Mouse (Mus musculus) limb, embryonic 10.5 days (tissue): ENCODE measurements around the gene Gria1. TPM values are rescaled to one million over a fixed set of nuclear protein-coding genes. Genes with fewer than 3 reads are reported as not detected.

Experiments used
- DNase-seq: peaks from one replicate; pipeline ENCODE4 v3.0.0-alpha.2; 2017; ENCODE audit warnings: low spot score
- H3K27ac ChIP-seq: fragments of 300-500 bp; sonication (generic); 2 replicates; pipeline ENCODE4 v1.5.1; 2016; ENCODE audit warnings: mild to moderate bottlenecking
- H3K27me3 ChIP-seq: fragments of 300-500 bp; sonication (generic); 2 replicates; pipeline ENCODE4 v1.6.1; 2016; ENCODE audit warnings: low read depth, mild to moderate bottlenecking; ENCODE audit not compliant: poor library complexity, severe bottlenecking
- H3K36me3 ChIP-seq: fragments of 300-500 bp; sonication (generic); 2 replicates; pipeline ENCODE4 v1.6.1; 2016; ENCODE audit warnings: mild to moderate bottlenecking, moderate library complexity
- H3K4me1 ChIP-seq: fragments of 300-500 bp; sonication (generic); 2 replicates; pipeline ENCODE4 v1.6.1; 2016
- H3K4me3 ChIP-seq: fragments of 300-500 bp; sonication (generic); 2 replicates; pipeline ENCODE4 v1.5.1; 2016; ENCODE audit warnings: mild to moderate bottlenecking, moderate library complexity
- H3K9me3 ChIP-seq: fragments of 300-500 bp; sonication (generic); replicated peaks from 2 replicates; pipeline ENCODE4 v1.6.1; 2016; ENCODE audit warnings: mild to moderate bottlenecking
- WGBS: fragments of 180-500 bp; shearing (Covaris S2); methylation state at CpG from one replicate; pipeline ENCODE4 v1.1.7; 2016; 5-methylcytosine and 5-hydroxymethylcytosine counted together
- polyA plus RNA-seq: library from polyadenylated mRNA; unstranded; fragments of >200 nt; fragmentation: Nextera tagmentation; extraction: Ambion mirVana; gene quantifications from 2 replicates; pipeline ENCODE4 v1.2.1, GENCODE M21; 2016

The Gria1 gene
- 0.23 and 0.48 TPM in 2 replicates for polyA plus RNA-seq

DNA sequence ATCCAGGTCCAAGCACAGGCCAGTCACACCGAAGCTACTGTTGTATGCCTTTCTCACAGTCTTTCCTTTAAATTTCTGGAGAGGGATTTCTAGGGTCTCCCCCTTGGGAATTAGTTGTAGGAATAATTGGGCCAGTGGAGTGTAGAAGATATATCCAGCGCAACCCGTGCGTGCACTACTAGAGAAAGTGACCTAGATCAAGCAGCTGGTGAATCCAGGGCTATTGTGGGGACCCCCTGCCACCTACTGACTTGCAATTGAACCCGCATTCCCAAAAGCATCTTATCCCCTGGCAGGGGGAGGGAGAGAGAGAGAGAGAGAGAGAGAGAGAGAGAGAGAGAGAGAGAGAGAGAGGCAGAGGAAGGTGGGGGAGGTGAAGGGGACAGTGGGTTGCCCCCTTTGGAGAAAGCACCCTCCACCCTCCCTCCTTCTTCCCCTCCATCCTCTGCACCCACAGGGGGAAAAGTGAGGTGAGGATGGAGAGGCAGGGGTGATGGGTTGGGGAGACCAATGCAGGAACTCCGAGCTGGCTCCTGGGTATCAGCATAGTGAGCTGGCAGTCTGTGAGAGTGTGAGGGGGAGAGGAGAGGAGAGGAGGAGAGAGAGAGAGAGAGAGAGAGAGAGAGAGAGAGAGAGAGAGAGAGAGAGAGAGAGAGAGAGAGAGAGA, at the start of gene Gria1:
Gene Gria1, plus strand, starts transcription at position 364 of the 667 bp plus-strand sequence.
- Histone ChIP-seq H3K27ac (no peak within 1 kb of the TSS), H3K36me3 (no peaks in the 10 kb centered on the region), H3K9me3 (no peaks in the 10 kb centered on the region), H3K4me1 (peaks cover 27% of the 10 kb centered on the region), H3K4me3 (peak within 1 kb of the TSS; percentile 29), H3K27me3 (peaks cover 45% of the 10 kb centered on the region)
- 38% methylated on average over 6 of the region's 6 CpGs for WGBS
- DNase-seq = no peak

DNA sequence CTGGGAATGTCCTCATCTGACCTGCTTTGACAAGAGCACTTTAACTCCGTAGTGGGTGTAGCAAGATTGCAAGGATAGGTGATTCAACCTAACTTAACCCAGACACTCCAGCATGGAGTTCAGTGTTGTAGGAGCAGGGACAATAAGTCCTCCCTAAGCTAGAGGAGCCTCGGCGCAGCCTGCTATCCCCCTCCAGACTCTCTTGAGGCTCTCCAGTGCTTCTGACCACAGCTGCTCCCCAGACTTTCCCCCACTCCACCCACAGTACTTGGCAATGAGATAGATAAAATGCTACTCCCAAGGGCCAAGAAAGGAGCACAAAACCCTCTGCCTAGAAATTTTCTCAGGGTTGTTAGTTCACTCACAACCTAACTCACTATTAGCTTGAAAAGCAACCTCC, 49.4 kb upstream of the Gria1 start:
- Histone ChIP-seq H3K36me3 (no peaks in the 10 kb centered on the region), H3K27me3 (no peaks in the 10 kb centered on the region), H3K4me1 (no peaks in the 10 kb centered on the region), H3K9me3 (no peaks in the 10 kb centered on the region), H3K27ac (no peak overlapping the region), H3K4me3 (no peak overlapping the region)
- DNase-seq = no peak
- 93% methylated on average over 3 of the region's 3 CpGs for WGBS

DNA sequence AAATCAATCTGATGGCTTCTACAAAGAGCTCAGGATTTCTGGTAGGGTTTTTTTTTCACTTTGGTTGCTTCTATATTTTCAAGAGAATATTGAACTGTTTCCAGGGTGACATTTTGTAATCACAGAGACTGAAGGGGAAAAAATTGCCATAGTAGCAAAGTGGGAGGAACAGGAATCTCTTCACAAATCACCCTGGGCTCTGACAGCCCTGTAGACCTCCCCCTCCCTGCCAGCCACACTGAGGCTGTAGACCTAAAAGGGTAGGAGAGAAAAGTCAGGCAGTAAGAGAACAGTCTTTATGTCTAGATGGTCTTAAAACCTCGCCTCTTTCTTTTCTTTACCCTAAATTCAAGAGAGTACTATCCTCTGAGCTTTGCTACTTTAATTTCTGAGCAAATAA, 38.4 kb upstream of the Gria1 start:
- no peaks in the 10 kb centered on the region for H3K4me1 ChIP-seq
- H3K4me3 ChIP-seq = no peak overlapping the region
- 84% methylated on average over 1 of the region's 1 CpGs for WGBS
- no peaks in the 10 kb centered on the region for H3K9me3 ChIP-seq
- no peaks in the 10 kb centered on the region for H3K27me3 ChIP-seq
- no peak for DNase-seq
- no peaks in the 10 kb centered on the region for H3K36me3 ChIP-seq
- no peak overlapping the region for H3K27ac ChIP-seq

DNA sequence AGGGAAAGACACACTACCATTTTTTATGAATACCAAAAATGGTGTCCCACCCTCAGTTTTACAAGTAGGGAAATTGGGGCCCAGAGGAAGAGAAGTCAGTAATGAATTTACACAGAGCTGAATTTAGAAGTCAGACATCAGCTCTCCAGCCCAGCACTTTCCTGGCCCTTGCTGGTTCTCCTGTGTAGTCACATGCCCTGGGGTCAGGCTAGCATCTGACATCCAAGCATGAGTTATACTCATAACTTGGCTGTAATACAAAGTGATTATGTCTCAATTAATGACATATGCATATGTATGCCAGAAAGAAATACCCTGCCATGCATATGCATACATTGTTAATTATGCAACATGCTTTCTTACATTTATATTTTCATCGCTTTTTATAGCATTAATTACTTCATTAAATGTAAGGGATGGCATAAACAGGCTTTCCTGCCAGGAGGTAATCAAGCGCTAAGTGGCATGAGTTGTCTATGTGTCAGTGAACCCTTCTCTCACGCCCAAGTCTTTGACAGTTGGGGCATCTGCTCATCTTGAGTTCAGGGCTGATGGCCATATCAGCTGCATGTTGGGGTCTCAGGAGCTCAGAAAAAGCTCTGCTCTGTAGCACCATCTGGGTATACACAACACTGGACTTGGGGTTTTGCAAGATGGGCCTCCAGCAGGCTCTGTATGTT, 26.7 kb upstream of the Gria1 start:
- no peak for DNase-seq
- WGBS = 91% methylated on average over 3 of the region's 3 CpGs

DNA sequence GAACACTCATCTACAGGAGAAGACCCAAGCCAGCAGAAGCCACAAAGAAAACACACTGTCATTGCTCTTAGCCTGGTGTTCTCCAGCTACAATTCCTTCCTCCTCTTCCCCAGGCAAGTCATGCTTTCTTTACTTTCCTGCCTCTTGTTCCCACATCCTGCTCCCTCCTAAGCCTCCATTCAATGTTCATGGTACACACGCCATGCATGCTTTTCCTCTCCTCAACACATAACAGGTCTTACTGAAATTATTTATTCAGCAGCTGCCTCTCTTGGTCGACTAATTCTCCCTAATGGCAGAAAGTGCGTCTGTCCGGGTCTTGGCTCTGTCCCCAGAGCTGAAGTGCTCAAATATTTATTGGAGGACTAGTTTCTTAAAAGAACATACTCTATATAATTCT, 25.7 kb upstream of the Gria1 start:
- no peaks in the 10 kb centered on the region for H3K36me3 ChIP-seq
- no peak overlapping the region for H3K4me3 ChIP-seq
- DNase-seq = no peak
- no peaks in the 10 kb centered on the region for H3K27me3 ChIP-seq
- H3K27ac ChIP-seq = no peak overlapping the region
- H3K4me1 ChIP-seq = no peaks in the 10 kb centered on the region
- H3K9me3 ChIP-seq = no peaks in the 10 kb centered on the region
- 85% methylated on average over 4 of the region's 4 CpGs for WGBS

More for the DNA sequence above, 26.7 kb upstream of the Gria1 start:
- no peaks in the 10 kb centered on the region for H3K27me3 ChIP-seq
- no peak overlapping the region for H3K4me3 ChIP-seq
- H3K4me1 ChIP-seq = no peaks in the 10 kb centered on the region
- no peaks in the 10 kb centered on the region for H3K9me3 ChIP-seq
- no peak overlapping the region for H3K27ac ChIP-seq
- H3K36me3 ChIP-seq = no peaks in the 10 kb centered on the region

DNA sequence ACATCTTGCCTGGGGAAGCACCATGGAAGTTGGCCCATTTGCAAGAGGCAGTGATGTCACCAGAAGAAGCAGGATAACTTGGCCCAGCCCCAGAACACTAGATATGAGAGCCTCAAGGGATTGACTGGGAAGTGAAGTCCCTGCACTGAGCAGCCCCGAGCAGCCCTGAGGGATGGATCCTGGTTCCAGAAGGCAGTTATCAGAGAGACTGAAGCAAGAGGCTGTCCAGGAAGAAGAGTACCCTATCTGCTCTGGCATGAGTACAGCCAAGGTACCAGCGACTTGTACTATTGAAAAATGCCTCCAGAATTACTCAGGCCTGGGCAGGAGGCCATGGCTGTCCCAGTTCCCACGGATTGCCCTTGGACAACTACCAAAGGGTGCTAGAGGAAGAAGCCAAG, 11.6 kb upstream of the Gria1 start:
- H3K27me3 ChIP-seq = no peaks in the 10 kb centered on the region
- WGBS = 83% methylated on average over 3 of the region's 3 CpGs
- no peaks in the 10 kb centered on the region for H3K36me3 ChIP-seq
- no peak overlapping the region for H3K27ac ChIP-seq
- no peak overlapping the region for H3K4me3 ChIP-seq
- peaks cover 6% of the 10 kb centered on the region for H3K4me1 ChIP-seq
- no peaks in the 10 kb centered on the region for H3K9me3 ChIP-seq
- no peak for DNase-seq

DNA sequence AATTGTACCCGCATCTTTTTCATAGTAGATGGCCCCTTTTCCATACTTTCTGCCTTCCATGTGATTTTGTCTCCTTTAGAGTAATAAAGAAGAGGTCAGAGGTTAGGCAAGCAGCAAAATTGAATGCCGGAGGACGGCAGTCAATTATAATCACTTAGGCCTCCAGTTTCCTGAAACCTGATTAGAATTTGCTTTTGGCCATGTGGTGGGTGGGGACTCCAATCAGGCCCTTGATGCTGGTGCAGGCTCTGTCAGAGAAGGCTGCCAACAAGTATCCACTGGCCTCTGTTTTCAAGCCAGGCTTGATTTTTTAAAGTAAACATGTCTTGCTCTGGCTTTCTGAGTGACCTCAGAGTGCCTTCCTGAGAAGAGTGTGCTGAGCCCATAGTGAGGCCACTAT, 6.6 kb upstream of the Gria1 start:
- peaks cover 20% of the 10 kb centered on the region for H3K4me1 ChIP-seq
- no peaks in the 10 kb centered on the region for H3K9me3 ChIP-seq
- WGBS = 24% methylated on average over 3 of the region's 3 CpGs
- peak overlapping the region; percentile 23; the same call in 1 of the 2 replicates for H3K27ac ChIP-seq
- H3K36me3 ChIP-seq = no peaks in the 10 kb centered on the region
- DNase-seq = no peak
- peaks cover 8% of the 10 kb centered on the region for H3K27me3 ChIP-seq
- no peak overlapping the region for H3K4me3 ChIP-seq

DNA sequence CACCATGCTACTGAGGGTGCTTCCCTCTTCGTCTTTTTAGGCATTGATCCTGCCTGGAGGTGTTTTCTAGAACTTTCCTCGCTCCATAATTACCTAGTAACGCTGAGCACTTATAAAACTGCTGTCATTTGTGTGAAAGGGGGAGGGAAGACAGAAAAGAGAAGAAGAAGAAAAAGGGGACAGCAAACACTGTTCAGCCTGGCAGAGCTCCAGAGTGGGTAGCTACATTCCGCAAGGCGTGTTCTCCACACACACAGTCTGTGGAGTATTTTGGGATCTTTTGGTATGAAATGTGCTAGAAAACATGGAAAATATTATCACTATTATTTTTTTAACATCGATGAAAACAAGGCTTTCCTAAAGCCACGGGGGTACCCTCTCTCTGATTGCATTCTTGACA, 5.8 kb upstream of the Gria1 start:
- no peaks in the 10 kb centered on the region for H3K36me3 ChIP-seq
- WGBS = 74% methylated on average over 7 of the region's 7 CpGs
- no peaks in the 10 kb centered on the region for H3K9me3 ChIP-seq
- no peak for DNase-seq
- no peak overlapping the region for H3K4me3 ChIP-seq
- H3K27ac ChIP-seq = 0 out of 2 replicates have a peak overlapping the region, but pooled peaks have one; percentile 23
- H3K27me3 ChIP-seq = peaks cover 16% of the 10 kb centered on the region
- H3K4me1 ChIP-seq = peaks cover 20% of the 10 kb centered on the region

DNA sequence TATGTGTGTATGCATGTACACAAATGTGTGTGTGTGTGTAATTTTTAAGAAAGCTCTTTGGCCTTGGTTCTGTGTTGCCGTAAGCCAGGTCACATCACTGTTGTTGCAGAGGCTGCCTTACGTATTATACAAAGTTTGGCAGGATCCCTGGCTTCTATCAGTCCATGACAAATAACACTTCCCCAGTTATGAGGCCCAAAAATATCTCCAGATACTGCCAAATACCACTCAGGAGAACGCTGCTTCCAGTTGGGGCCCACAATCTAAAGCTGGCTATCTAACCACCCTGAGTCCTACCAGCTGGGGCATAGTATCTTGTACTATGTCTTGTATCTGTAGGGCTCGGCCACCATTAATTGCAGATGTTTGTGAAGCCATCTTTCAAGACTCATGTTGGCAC, 3.4 kb upstream of the Gria1 start:
- WGBS = 88% methylated on average over 4 of the region's 4 CpGs
- DNase-seq = no peak
- H3K9me3 ChIP-seq = no peaks in the 10 kb centered on the region
- no peak overlapping the region for H3K4me3 ChIP-seq
- peaks cover 39% of the 10 kb centered on the region for H3K4me1 ChIP-seq
- peaks cover 39% of the 10 kb centered on the region for H3K27me3 ChIP-seq
- no peak overlapping the region for H3K27ac ChIP-seq
- H3K36me3 ChIP-seq = no peaks in the 10 kb centered on the region

DNA sequence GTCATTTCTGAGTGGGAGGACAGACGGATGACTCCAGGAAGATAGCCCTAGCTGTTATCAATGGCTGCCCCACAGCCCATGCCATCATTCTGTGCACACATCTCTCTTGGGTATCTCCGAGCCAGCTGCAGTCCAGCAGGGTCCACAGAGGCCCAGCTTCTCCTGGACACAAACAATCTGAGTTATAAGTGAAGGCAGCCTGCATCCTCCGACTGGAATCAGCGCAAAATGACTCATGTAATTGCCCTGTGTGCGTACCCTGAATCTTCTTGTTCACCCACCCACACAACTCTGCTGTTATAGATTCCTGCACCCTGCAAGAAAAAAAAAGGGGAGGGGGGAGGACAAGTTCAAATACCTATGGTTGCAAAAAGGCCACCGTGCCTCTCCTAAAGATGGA, 576 bp upstream of the Gria1 start:
- no peak overlapping the region for H3K27ac ChIP-seq
- peaks cover 45% of the 10 kb centered on the region for H3K27me3 ChIP-seq
- H3K4me1 ChIP-seq = peaks cover 31% of the 10 kb centered on the region
- 81% methylated on average over 6 of the region's 6 CpGs for WGBS
- no peaks in the 10 kb centered on the region for H3K36me3 ChIP-seq
- H3K4me3 ChIP-seq = no peak overlapping the region
- DNase-seq = no peak
- no peaks in the 10 kb centered on the region for H3K9me3 ChIP-seq

DNA sequence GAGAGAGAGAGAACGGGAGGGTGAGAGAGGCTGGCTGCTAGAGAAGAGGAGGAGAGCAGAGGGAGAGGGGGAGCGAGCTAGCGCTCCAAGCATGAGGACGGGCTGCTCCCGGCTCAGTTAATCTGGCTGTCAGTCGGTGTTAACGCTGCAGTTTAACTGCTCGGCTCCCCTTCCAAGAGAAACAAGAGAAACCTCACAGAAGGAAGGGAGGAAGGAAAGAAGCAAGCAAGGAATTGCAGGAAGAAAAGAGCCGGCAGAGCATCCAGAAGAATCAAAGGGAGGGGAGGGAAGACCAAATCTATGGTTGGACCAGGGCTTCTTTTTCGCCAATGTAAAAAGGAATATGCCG, 478 bp downstream of the Gria1 start:
- DNase-seq = no peak
- Histone ChIP-seq H3K36me3 (no peaks in the 10 kb centered on the region), H3K27ac (no peak overlapping the region), H3K27me3 (peaks cover 45% of the 10 kb centered on the region), H3K4me1 (peaks cover 27% of the 10 kb centered on the region), H3K4me3 (peak overlapping the region; percentile 29), H3K9me3 (no peaks in the 10 kb centered on the region)
- 3% methylated on average over 11 of the region's 11 CpGs for WGBS

DNA sequence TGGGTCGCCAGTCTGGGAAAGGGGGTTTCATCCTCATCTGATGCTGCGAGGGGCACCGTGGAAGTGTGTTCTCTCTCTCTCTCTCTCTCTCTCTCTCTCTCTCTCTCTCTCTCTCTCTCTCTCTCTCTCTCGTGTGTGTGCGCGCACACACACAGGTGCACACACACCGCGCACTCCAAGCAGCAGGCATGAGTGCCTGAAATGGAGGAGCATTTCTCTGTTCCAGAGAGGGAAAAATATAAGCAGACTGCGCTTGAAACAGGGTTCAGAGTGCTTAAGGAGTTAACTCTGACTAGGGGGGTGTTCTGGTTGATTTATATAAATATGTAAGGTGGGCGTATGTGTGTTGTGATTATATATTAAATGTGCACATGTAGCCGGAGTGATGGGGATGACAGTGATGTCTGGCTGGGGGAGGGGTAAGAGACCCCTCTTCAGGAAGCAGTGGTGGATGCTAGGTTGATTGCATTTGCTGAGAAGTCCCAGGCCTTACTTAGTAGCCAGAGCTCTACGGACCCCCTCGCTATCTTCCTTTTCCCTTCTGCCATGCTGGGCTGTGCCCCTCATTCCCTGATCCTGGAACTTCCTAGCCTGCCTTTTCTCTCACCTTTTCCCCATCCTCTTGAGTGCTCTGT, 1.2 kb downstream of the Gria1 start:
- no peak overlapping the region for H3K4me3 ChIP-seq
- H3K36me3 ChIP-seq = no peaks in the 10 kb centered on the region
- H3K27me3 ChIP-seq = peaks cover 45% of the 10 kb centered on the region
- peaks cover 27% of the 10 kb centered on the region for H3K4me1 ChIP-seq
- no peaks in the 10 kb centered on the region for H3K9me3 ChIP-seq
- WGBS = 42% methylated on average over 13 of the region's 13 CpGs
- DNase-seq = no peak
- H3K27ac ChIP-seq = no peak overlapping the region

DNA sequence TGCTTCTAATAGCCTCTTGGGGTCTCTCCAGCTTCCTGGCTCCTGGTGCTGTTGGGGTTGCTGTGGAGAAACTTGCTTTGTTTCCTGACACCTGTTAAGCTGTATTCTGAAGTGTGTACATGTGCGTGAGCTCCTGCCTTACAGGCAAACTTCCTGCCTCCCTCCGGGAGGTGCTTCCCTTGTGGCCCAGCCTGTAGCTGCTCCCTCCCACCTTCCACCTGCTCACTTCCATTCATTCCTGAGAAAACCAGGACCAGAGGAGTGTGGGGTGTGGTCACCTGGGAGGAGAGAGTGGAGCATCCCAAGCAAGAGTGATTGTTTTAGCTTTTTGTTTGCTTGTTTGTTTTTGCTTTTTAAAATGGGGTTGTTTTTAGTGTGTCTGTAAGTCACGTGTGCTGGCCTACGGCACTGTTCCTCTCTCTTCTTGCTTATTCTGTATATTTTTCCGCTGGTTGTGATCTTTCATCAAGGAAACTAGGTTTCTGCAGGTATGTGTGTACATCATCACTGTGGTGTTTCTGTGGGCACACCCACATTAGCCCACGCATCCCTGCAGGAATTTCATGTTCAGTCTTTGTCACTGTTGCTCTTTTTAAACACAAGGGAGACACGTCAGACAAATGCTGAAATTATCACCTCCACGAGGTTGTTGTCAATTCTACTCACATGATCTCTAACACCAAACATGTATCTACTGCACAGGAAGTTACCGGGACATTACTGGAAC, 2.4 kb downstream of the Gria1 start:
- 78% methylated on average over 9 of the region's 9 CpGs for WGBS
- DNase-seq = no peak
- Histone ChIP-seq H3K9me3 (no peaks in the 10 kb centered on the region), H3K4me1 (peaks cover 27% of the 10 kb centered on the region), H3K36me3 (no peaks in the 10 kb centered on the region), H3K4me3 (no peak overlapping the region), H3K27ac (no peak overlapping the region), H3K27me3 (peaks cover 45% of the 10 kb centered on the region)
